Mouse (Mus musculus) retina, embryonic 14.5 days (tissue): ENCODE data around the gene Tmub2.

Experiments used
- DNase-seq: peaks from one replicate; pipeline ENCODE4 v3.0.0-alpha.2; 2015; ENCODE audit warnings: low spot score

Tmub2 gene

GRCm38 (mm10) chr11:102284501-102285094 lies at the start of gene Tmub2:
Gene Tmub2, plus strand, starts transcription at chr11:102284931.
- DNase-seq: peak; percentile 100

DNA sequence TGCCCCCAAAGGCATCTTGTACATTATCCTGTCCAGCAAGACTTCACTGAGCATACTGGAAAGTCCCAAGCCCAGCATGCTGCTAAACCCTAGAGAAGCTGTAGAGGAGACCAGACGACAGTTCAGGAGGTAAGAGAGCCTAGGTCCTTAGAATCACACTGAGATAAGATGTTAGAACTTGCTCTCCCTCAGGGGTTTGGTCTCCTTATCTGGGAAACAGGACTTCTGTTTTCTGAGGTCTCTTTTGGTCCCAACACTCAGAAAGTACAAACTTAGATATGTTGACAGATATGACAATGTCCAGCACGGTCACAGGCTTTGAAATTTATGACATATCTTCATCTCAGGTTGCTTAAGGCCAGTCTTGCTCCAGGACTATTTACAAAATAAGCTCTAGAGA lies 48.7 kb upstream of the Tmub2 start:
- no peak for DNase-seq

DNA sequence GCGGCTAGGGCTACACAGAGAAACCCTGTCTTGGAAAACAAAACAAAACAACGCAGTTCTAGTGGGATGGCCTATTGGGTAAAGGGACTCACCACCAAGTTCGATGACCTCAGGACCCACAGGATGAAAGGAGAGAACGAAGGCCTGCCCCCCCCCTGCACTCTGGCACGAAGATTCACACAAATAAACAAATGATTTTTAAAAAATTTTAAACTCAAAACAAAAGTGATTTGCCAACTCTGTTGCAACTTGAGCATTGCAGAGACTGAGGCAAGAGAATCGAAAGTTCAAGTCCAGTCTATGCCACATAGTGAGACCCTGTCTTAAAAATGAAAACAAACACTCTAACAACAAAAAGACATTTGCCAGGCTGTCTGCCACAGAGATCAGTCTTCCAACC lies 44.1 kb upstream of the Tmub2 start:
- DNase-seq: no peak

DNA sequence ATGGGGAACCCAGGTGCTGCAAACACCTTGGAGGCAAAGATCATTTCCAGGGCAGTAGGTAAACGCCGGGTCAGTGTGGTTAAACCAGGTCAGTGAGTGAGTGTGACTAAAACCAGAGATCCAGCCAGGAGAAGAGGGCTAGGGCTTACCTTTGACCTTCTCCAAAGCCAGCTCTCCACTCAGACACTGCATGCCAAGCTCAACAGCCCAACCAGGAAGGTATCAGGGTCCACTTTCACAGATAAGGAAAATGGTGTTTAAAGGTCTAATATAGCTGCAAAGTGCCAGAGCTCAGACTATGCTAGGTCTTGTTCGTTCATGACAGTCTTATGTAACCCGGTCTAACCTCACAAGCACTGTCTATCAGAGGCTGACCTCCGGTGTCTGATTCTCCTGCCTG lies 43.5 kb upstream of the Tmub2 start:
- no peak for DNase-seq

GRCm38 (mm10) chr11:102241874-102242273 lies 42.9 kb upstream of the Tmub2 start:
- no peak for DNase-seq

DNA sequence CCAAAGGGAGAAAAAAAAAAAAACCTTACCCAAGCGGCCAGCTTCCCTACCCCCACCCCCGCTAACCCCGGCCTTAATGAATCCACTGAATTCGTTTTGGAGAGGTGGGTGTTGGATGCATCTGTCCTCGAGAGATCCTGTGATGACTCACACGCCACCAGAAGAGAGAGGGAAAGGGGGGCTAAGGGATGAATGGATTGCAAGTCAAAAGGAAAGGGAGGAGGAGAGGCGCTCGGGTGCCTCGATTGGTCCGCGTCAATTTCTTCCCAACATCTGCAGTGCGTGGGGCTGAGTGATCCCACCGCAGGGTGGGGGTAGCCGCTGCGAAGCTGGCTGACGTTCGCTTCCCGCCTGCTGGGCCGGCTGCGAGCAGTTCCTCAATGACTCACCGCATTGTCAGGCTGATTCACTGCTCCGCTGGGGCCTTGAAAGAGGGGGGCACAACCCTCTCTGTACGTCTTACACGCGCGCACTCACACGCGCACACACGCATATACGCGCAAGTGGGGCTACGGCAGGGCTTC lies 39.7 kb upstream of the Tmub2 start:
- peak; percentile 63 for DNase-seq

DNA sequence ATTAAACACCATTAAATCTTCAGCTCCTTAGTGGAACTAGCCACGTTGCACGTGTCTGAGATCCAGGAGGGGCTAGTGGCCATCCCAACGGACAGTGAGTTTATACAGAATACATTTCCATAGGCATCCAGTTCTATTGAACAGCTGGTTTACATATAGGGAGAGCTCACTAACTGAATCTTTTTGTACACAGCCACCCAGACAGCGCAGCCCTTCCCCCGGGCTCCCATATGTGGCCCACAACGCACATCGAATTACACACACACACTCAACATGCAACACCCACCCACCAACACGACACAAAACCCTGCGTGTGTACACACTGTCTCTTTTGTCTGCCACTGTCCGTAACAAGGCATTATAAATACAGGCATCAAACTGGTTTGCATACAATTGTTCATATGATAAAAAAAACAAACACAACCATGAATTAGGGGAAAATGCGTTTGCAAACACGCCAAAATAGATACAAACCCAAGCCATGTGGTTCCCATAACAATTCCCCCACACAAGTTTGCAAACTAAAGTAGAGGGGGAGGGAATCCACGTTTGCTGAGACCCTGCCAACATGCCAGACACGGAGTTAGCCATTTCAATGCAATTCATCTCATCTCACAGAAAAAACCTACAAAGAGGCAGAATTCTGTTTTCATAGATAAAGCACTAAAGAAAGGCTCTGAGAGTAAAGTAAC lies 39.0 kb upstream of the Tmub2 start:
- no peak for DNase-seq

GRCm38 (mm10) chr11:102246273-102246635 lies 38.5 kb upstream of the Tmub2 start:
- no peak for DNase-seq

- DNase-seq: no peak
These were observed 37.9 kb upstream of the Tmub2 start for GRCm38 (mm10) chr11:102246871-102247270.

DNA sequence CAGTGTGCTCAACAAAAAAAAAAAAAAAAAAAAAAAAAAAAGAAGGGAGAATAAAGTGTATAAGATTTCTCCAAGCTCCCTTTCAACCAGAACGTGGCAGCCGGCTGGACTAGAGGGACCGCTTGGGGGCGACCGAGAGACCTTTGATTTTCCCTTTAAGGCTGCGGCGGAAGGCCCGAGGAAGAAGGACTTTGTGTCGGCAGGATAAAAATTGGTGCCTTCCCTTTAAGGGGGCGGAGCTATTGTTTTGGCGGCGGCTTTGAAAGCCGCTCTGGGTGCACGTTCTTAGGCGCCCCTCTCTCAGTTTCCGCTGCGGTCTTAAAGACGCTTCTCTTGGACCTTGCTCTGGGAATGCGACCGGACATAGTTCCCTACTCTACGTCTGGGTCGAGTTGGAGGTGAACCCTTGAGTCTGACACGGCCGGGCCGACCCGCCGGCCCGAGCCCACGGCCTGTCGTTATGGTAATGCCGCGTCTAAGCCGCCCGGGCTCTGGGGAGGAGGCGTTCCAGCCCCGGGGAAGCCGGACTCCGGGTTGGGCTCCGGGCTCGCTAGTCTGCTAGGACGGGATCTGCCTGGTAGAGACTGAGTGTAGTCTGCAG lies 36.0 kb upstream of the Tmub2 start, which contains the start of gene BC030867:
TSS of gene BC030867 (plus strand) at position 253 of the 601 bp plus-strand sequence.
- DNase-seq: peak; percentile 100

GRCm38 (mm10) chr11:102249351-102250090 lies 35.2 kb upstream of the Tmub2 start:
- DNase-seq: no peak

- peak; percentile 64 for DNase-seq
These were observed 27.2 kb upstream of the Tmub2 start for GRCm38 (mm10) chr11:102257514-102257913.

GRCm38 (mm10) chr11:102258095-102258494 lies 26.6 kb upstream of the Tmub2 start:
- DNase-seq: no peak

GRCm38 (mm10) chr11:102258521-102258920 lies 26.2 kb upstream of the Tmub2 start:
- peak; percentile 49 for DNase-seq

- no peak for DNase-seq
These were observed 21.5 kb upstream of the Tmub2 start for GRCm38 (mm10) chr11:102263211-102263610.

DNA sequence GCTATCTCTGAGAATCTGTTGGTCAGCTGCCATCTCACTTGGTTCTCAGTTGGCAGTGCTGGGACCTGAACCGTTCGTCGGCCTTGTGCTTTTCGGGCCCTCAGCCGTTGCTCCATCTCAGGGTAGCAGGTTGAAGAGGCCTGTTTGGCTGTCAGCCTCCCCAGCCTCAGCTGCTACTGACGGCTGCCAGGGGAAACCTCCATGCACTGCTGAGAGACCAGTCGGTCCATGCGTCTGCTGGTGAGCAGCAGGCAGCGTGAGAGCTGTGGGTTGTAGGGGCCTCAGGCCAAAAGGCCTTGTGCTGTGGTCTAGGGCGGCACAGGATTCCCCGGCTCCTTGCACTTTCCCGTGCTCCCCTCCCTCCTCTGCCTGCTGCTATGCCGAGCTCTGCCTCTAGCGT lies 18.9 kb upstream of the Tmub2 start:
- DNase-seq: no peak

GRCm38 (mm10) chr11:102266631-102267355 lies 17.9 kb upstream of the Tmub2 start:
- DNase-seq: no peak

GRCm38 (mm10) chr11:102267480-102267879 lies 17.3 kb upstream of the Tmub2 start:
- DNase-seq: peak; percentile 89

- no peak for DNase-seq
These were observed 16.0 kb upstream of the Tmub2 start, which contains the start of gene Asb16 for GRCm38 (mm10) chr11:102268520-102269244. Gene Asb16, plus strand, starts transcription at chr11:102268743.

- DNase-seq: peak; percentile 71
These were observed 8.3 kb upstream of the Tmub2 start for GRCm38 (mm10) chr11:102276411-102276915.

DNA sequence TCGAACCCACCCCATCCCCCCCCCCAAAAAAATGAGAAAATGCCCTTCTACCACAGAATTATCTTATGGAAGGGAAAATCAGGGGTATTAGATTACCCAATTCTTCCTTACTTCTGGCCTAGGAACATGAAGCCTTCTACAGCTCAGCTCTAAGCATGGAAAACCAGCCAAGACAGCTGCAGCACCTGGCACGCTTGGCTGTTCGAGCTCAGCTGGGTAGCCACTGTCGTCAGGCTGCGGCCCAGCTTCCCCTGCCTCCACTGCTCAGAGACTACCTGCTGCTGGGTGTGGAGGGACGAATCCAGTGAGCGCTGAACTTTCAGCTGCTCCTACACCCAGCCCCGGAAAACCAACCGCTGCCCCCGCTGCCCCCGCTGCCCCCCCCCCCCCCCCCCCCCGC lies 7.0 kb upstream of the Tmub2 start:
- DNase-seq: no peak
